Mouse (Mus musculus) midbrain, embryonic 11.5 days (tissue): ENCODE measurements around the gene Rdh9. TPM values are rescaled to one million over a fixed set of nuclear protein-coding genes. Genes with fewer than 3 reads are reported as not detected.
"Not testable (repeated sequence)": the region's sequence is repeated elsewhere in the genome, so short reads cannot be mapped to it uniquely, and the experiment has no call there.

Experiments
- ATAC-seq: fragments of 200-750 bp; cut with Nextera tagmentation; 2 replicates; pipeline ENCODE4 v1.8.0; 2017; ENCODE audit warnings: moderate TSS enrichment, moderate library complexity; ENCODE audit not compliant: low FRiP score
- DNase-seq: peaks from one replicate; pipeline ENCODE4 v3.0.0; 2015; ENCODE audit warnings: low spot score; ENCODE audit errors: missing footprints
- H3K27ac ChIP-seq: fragments of 300-500 bp; sonication (generic); 2 replicates; pipeline ENCODE4 v1.5.1; 2014; ENCODE audit warnings: low read depth, low read length
- H3K27me3 ChIP-seq: fragments of 300-500 bp; sonication (generic); 2 replicates; pipeline ENCODE4 v1.6.1; 2014; ENCODE audit warnings: mild to moderate bottlenecking, low read length, moderate library complexity, mixed read lengths; ENCODE audit not compliant: control insufficient read depth, insufficient read depth
- H3K36me3 ChIP-seq: fragments of 300-500 bp; sonication (generic); 2 replicates; pipeline ENCODE4 v1.6.1; 2014; ENCODE audit warnings: mild to moderate bottlenecking, low read length, moderate library complexity, mixed read lengths; ENCODE audit not compliant: control insufficient read depth, insufficient read depth
- H3K4me1 ChIP-seq: fragments of 300-500 bp; sonication (generic); 2 replicates; pipeline ENCODE4 v1.6.1; 2014; ENCODE audit warnings: low read length; ENCODE audit not compliant: control insufficient read depth, insufficient read depth
- H3K4me2 ChIP-seq: fragments of 300-500 bp; sonication (generic); 2 replicates; pipeline ENCODE4 v1.6.1; 2014; ENCODE audit warnings: mild to moderate bottlenecking, moderate library complexity
- H3K4me3 ChIP-seq: fragments of 300-500 bp; sonication (generic); 2 replicates; pipeline ENCODE4 v1.5.1; 2014; ENCODE audit warnings: low read depth, low read length
- H3K9ac ChIP-seq: fragments of 300-500 bp; sonication (generic); 2 replicates; pipeline ENCODE4 v1.6.1; 2014; ENCODE audit warnings: low read length
- H3K9me3 ChIP-seq: fragments of 300-500 bp; sonication (generic); 2 replicates; pipeline ENCODE4 v1.6.1; 2016; ENCODE audit warnings: low read length; ENCODE audit not compliant: control insufficient read depth
- WGBS: fragments of 180-500 bp; shearing (Covaris S2); extraction: QIAGEN DNeasy Blood & Tissue Kit; methylation state at CpG from one replicate; pipeline ENCODE4 v1.1.7; 2014; 5-methylcytosine and 5-hydroxymethylcytosine counted together
- polyA plus RNA-seq: library from polyadenylated mRNA; unstranded; fragments of >200 nt; fragmentation: Nextera tagmentation; extraction: Ambion mirVana; gene quantifications from 2 replicates; pipeline ENCODE4 v1.2.1, GENCODE M21; 2014

Gene Rdh9
- polyA plus RNA-seq, 1 experiment from 2014 or later, result 0.10 TPM

GRCm38 (mm10) chr10:127751548-127751947 lies 24.6 kb upstream of the Rdh9 start, which contains the start of gene Gpr182:
Gpr182 (minus strand) TSS chr10:127751732.
- WGBS, result 57% methylated on average over 8 of the region's 8 CpGs
- H3K9me3 ChIP-seq, result no peaks in the 10 kb centered on the region
- H3K27me3 ChIP-seq, result no peaks in the 10 kb centered on the region
- ATAC-seq (no peak), DNase-seq (no peak)
- no peak within 1 kb of the TSS for H3K9ac ChIP-seq
- H3K4me2 ChIP-seq, result no peak within 1 kb of the TSS
- 0 out of 2 replicates have a peak, but pooled peaks cover 2% of the 10 kb centered on the region for H3K4me1 ChIP-seq
- H3K36me3 ChIP-seq, result peaks cover 9% of the 10 kb centered on the region; the same call in 1 of the 2 replicates
- H3K4me3 ChIP-seq, result no peak within 1 kb of the TSS
- no peak within 1 kb of the TSS for H3K27ac ChIP-seq

- 81% methylated on average over 6 of the region's 6 CpGs for WGBS
- no peaks in the 10 kb centered on the region for H3K27me3 ChIP-seq
Observed at GRCm38 (mm10) chr10:127754566-127755166, 21.5 kb upstream of the Rdh9 start.

GRCm38 (mm10) chr10:127755246-127755645 lies 20.9 kb upstream of the Rdh9 start:
- Histone ChIP-seq H3K27ac (no peak overlapping the region), H3K4me1 (no peaks in the 10 kb centered on the region), H3K4me3 (no peak overlapping the region), H3K9me3 (no peaks in the 10 kb centered on the region), H3K27me3 (no peaks in the 10 kb centered on the region), H3K4me2 (no peak overlapping the region), H3K9ac (no peak overlapping the region), H3K36me3 (no peaks in the 10 kb centered on the region)
- DNase-seq (no peak), ATAC-seq (no peak)
- WGBS, result 83% methylated on average over 3 of the region's 3 CpGs

More at GRCm38 (mm10) chr10:127754566-127755166, 21.5 kb upstream of the Rdh9 start:
- no peak overlapping the region for H3K27ac ChIP-seq
- H3K36me3 ChIP-seq, result no peaks in the 10 kb centered on the region
- no peak for ATAC-seq
- no peak for DNase-seq
- no peaks in the 10 kb centered on the region for H3K4me1 ChIP-seq
- H3K9ac ChIP-seq, result no peak overlapping the region
- no peaks in the 10 kb centered on the region for H3K9me3 ChIP-seq
- no peak overlapping the region for H3K4me3 ChIP-seq
- H3K4me2 ChIP-seq, result no peak overlapping the region

- Histone ChIP-seq H3K4me3 (no peak overlapping the region), H3K36me3 (no peaks in the 10 kb centered on the region), H3K4me2 (peak overlapping the region; percentile 19; the same call in 1 of the 2 replicates), H3K9ac (no peak overlapping the region), H3K27ac (no peak overlapping the region), H3K27me3 (no peaks in the 10 kb centered on the region), H3K4me1 (no peaks in the 10 kb centered on the region), H3K9me3 (no peaks in the 10 kb centered on the region)
- DNase-seq, result no peak
- WGBS, result 58% methylated on average over 17 of the region's 18 CpGs
- ATAC-seq, result no peak
Observed at GRCm38 (mm10) chr10:127755770-127756468, 20.3 kb upstream of the Rdh9 start.

- DNase-seq, result no peak
- Histone ChIP-seq H3K36me3 (no peaks in the 10 kb centered on the region), H3K27ac (no peak within 1 kb of the TSS), H3K27me3 (no peaks in the 10 kb centered on the region), H3K4me3 (no peak within 1 kb of the TSS), H3K4me1 (no peaks in the 10 kb centered on the region), H3K9me3 (no peaks in the 10 kb centered on the region), H3K4me2 (no peak within 1 kb of the TSS), H3K9ac (no peak within 1 kb of the TSS)
- no peak for ATAC-seq
- 76% methylated on average over 9 of the region's 9 CpGs for WGBS
Observed at GRCm38 (mm10) chr10:127759181-127760110, 16.7 kb upstream of the Rdh9 start, which contains the start of the genes Rdh1 and Rdh16f1. Rdh1 (plus strand) TSS chr10:127759721. Rdh16f1 (plus strand) TSS chr10:127759787.

- H3K9ac ChIP-seq, DNase-seq, H3K27ac ChIP-seq, H3K9me3 ChIP-seq, ATAC-seq, H3K36me3 ChIP-seq, H3K27me3 ChIP-seq, H3K4me1 ChIP-seq, H3K4me2 ChIP-seq, H3K4me3 ChIP-seq: not testable (repeated sequence)
- WGBS, result 89% methylated on average over 10 of the region's 10 CpGs
Observed at GRCm38 (mm10) chr10:127762926-127763325, 13.3 kb upstream of the Rdh9 start.

GRCm38 (mm10) chr10:127763914-127764680 lies 12.1 kb upstream of the Rdh9 start:
- Histone ChIP-seq H3K27me3 (no peaks in the 10 kb centered on the region), H3K4me3 (no peak overlapping the region), H3K4me1 (no peaks in the 10 kb centered on the region), H3K4me2 (no peak overlapping the region), H3K9ac (no peak overlapping the region), H3K9me3 (no peaks in the 10 kb centered on the region), H3K27ac (no peak overlapping the region), H3K36me3 (no peaks in the 10 kb centered on the region)
- 71% methylated on average over 12 of the region's 12 CpGs for WGBS
- DNase-seq (no peak), ATAC-seq (no peak)

GRCm38 (mm10) chr10:127766564-127766963 lies 9.6 kb upstream of the Rdh9 start:
- H3K4me3 ChIP-seq, result no peak overlapping the region
- no peaks in the 10 kb centered on the region for H3K36me3 ChIP-seq
- H3K27me3 ChIP-seq, result no peaks in the 10 kb centered on the region
- DNase-seq, result no peak
- no peaks in the 10 kb centered on the region for H3K9me3 ChIP-seq
- no peak overlapping the region for H3K9ac ChIP-seq
- WGBS, result 83% methylated on average over 1 of the region's 1 CpGs
- H3K4me1 ChIP-seq, result no peaks in the 10 kb centered on the region
- ATAC-seq, result no peak
- no peak overlapping the region for H3K27ac ChIP-seq
- H3K4me2 ChIP-seq, result no peak overlapping the region
